Mouse (Mus musculus): Measurements from ENCODE around the gene Gm49369.

DNA sequence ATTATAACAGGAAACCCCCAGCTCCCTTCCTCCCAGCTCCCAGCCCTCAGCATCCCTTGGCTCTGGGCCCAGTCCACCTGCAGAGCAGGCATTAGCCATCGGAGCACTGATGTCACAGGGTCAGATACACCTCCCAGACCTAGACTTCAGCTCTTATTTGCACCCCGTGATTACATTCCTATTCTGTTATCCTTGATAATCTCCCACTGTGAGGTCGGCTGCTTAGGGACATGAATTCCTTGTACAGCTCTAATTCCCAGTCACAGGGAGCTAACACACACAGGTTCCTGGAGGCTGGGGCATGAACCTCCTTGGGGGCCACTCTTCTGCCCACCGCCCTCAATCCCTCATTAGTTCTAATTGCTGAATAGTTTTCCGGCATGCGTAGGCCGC lies 18.3 kb upstream of the Gm49369 start:
- TF ChIP-seq CTCF (IDR thresholded peaks at IDR 0.05; ENCODE audit: low read depth, low read length): no peak
- TF ChIP-seq POLR2A (IDR thresholded peaks at IDR 0.05; ENCODE audit: insufficient read depth, low read length): no peak
